Mouse (Mus musculus) central nervous system, embryonic 14 days (tissue): Measurements from ENCODE around the gene Cldn13. TPM values are rescaled to one million over a fixed set of nuclear protein-coding genes. Genes with fewer than 3 reads are reported as not detected.

ENCODE experiments used
- polyA plus RNA-seq: library from polyadenylated mRNA; depleted of rRNA; stranded (reverse); fragments of >200 nt; gene quantifications from 2 replicates; pipeline ENCODE4 v1.2.3, GENCODE M21; 2012; rRNA removed

The Cldn13 gene
- 0.18 and 0.26 TPM in 2 replicates for polyA plus RNA-seq

DNA sequence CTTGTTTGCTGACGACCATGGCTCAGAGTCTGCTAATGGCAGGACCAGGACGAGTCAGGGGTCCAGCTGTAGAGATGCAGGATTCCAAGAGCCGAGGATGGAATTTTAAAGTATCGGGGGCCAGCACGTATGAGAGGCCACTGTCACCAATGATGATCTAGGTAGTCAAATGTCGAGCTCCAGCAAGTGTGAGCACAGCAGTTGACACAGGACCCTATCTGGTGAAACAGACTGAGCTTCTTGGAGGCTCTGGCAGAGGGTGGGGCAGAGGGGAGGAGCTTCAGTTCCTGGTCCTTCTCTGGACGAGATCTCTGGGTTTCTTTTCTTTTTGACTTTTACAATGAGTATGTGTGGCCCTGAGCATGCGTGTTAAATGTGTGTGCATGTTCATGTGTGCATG is at the start of gene Cldn13:
Gene Cldn13, minus strand, starts transcription at position 216 of the 400 bp plus-strand sequence.

DNA sequence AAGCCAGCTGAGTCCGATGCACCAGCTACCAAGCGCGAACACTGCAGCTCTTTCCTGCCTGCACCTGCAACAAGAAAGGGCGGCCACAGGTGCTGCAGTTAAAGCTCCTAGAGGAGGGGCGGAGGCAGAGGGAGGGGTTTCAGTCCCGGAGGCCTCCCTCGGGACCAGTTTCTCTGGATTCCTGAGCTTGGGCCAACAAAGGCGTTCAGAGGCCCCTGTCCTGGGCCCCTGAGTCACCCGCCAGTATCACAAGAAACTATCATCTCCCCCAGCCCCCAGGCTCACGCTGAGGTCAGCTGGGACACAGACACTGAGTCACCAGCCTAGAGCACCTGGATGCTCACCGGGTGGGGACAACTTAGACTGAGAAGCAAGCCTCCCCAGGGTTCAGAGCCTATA is 31.5 kb upstream of the Cldn13 start, which contains the start of gene Cldn4:
Gene Cldn4, minus strand, starts transcription at position 78 of the 399 bp plus-strand sequence.

DNA sequence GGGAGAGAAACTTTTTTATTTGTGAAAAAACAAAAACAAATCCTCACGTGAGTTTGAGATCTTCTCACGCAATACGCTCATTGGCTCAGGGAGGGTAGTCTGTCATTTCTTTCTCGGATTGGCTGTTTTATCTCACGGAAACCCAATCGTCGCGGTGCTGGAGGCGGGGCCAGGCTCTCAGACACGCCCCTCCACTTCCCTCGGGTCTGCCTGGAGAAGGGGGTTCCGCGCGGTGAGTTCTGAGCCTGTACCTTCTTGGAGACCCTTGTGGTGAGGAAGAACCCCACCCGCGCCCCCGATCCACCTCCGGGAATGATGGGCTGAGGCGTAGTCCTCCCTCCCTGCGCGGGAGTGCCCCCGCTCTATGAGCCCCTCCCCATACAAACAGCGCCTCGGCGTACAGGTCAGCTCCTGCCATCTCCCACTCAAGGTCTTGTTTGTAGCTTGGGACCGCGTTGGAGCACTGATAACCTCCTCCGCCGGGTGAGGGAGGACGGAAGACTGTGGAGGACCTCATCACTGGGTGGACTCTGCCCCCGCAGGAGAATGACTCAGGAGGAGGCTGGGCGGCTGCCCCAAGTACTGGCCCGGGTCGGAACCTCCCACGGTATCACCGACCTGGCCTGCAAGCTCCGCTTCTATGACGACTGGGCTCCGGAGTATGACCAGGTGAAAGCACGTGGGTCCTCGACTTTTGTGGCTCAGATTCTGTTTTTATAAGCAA is 17.0 kb upstream of the Cldn13 start, which contains the start of gene Mettl27:
Gene Mettl27, plus strand, starts transcription at position 190 of the 724 bp plus-strand sequence.

DNA sequence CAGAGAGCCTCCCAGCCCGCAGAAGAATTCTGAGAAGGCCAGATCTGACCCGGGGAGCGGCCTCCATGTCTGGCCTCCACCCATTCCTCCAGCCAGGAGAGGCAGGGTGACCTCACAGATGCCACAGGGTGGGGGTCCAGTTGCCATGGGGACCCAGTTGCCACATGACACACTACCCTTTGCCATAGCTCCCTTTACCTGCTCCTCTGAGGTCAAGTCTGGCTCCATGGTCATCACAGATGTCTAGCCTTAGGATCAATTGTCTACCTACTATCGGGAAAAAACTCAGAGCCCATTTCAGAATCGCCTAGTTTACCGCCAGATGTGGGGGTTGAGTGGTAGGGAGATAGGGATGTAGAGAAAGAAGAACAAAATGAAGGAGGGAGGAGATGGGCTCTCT is 8.7 kb downstream of the Cldn13 start, which contains the start of gene Tmem270:
Gene Tmem270, minus strand, starts transcription at position 101 of the 400 bp plus-strand sequence.

Other genes with a start within 250 kb of the Cldn13 start
- gene Limk1, start 226.9 kb downstream of the Cldn13 start, polyA plus RNA-seq: 67.6 and 68.0 TPM in 2 replicates
- 28.7 and 82.5 TPM in 2 replicates for gene Eln, start 168.2 kb downstream of the Cldn13 start, polyA plus RNA-seq
- not detected in 2 replicates for gene Tmem270, start 8.8 kb downstream of the Cldn13 start, polyA plus RNA-seq
- gene Mettl27, start 16.8 kb upstream of the Cldn13 start, polyA plus RNA-seq: 8.2 and 8.5 TPM in 2 replicates
- gene Cldn4, start 31.4 kb upstream of the Cldn13 start, polyA plus RNA-seq: 0.41 and 6.9 TPM in 2 replicates
- 3.4 and 6.5 TPM in 2 replicates for gene Cldn3, start 70.7 kb upstream of the Cldn13 start, polyA plus RNA-seq
- gene Abhd11, start 93.6 kb upstream of the Cldn13 start, polyA plus RNA-seq: 79.0 and 84.1 TPM in 2 replicates
- 112 and 136 TPM in 2 replicates for gene Stx1a, start 108.0 kb upstream of the Cldn13 start, polyA plus RNA-seq
- gene Dnajc30, start 148.7 kb upstream of the Cldn13 start, polyA plus RNA-seq: 28.5 and 29.5 TPM in 2 replicates
- 107 and 110 TPM in 2 replicates for gene Bud23, start 149.4 kb upstream of the Cldn13 start, polyA plus RNA-seq
- 56.5 and 60.2 TPM in 2 replicates for gene Vps37d, start 162.7 kb upstream of the Cldn13 start, polyA plus RNA-seq
- 1.9 and 2.4 TPM in 2 replicates for gene Mlxipl, start 174.4 kb upstream of the Cldn13 start, polyA plus RNA-seq
- gene Tbl2, start 234.1 kb upstream of the Cldn13 start, polyA plus RNA-seq: 13.2 and 14.3 TPM in 2 replicates